Mouse (Mus musculus): ENCODE data around the gene Cldn13.
"Not testable (repeated sequence)": the region's sequence is repeated elsewhere in the genome, so short reads cannot be mapped to it uniquely, and the experiment has no call there.

Cldn13 gene

GRCm38 (mm10) chr5:134933686-134934085 lies 18.4 kb upstream of the Cldn13 start:
- not testable (repeated sequence) for DNase-seq (ENCODE audit: low spot score in 2 of 2)

GRCm38 (mm10) chr5:134933281-134933680 lies 18.0 kb upstream of the Cldn13 start:
- DNase-seq (ENCODE audit: low spot score in 2 of 2): no peak

DNA sequence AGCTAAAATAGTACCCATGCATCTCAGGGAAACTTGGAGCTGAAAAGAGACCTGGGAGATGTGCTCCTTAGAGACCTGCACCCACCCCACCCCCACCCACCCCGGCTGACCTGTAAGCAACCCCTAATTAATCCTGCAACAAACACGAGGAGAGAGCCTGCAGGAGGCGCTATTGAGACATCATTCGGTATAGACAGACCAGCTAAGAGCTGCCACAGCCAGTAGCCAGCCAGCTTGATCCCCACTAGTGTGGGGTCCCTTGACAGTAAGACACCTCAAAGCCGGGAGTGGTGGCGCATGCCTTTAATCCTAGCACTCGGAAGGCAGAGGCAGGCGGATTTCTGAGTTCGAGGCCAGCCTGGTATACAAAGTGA lies 17.6 kb upstream of the Cldn13 start:
- peak in 1 of 2 experiments; percentile 9 for DNase-seq (ENCODE audit: low spot score in 2 of 2)

DNA sequence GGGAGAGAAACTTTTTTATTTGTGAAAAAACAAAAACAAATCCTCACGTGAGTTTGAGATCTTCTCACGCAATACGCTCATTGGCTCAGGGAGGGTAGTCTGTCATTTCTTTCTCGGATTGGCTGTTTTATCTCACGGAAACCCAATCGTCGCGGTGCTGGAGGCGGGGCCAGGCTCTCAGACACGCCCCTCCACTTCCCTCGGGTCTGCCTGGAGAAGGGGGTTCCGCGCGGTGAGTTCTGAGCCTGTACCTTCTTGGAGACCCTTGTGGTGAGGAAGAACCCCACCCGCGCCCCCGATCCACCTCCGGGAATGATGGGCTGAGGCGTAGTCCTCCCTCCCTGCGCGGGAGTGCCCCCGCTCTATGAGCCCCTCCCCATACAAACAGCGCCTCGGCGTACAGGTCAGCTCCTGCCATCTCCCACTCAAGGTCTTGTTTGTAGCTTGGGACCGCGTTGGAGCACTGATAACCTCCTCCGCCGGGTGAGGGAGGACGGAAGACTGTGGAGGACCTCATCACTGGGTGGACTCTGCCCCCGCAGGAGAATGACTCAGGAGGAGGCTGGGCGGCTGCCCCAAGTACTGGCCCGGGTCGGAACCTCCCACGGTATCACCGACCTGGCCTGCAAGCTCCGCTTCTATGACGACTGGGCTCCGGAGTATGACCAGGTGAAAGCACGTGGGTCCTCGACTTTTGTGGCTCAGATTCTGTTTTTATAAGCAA lies 17.0 kb upstream of the Cldn13 start, which contains the start of gene Mettl27:
Gene Mettl27, plus strand, starts transcription at position 190 of the 724 bp plus-strand sequence.
- peak; percentile 73 to 74 for DNase-seq (ENCODE audit: low spot score in 2 of 2)

DNA sequence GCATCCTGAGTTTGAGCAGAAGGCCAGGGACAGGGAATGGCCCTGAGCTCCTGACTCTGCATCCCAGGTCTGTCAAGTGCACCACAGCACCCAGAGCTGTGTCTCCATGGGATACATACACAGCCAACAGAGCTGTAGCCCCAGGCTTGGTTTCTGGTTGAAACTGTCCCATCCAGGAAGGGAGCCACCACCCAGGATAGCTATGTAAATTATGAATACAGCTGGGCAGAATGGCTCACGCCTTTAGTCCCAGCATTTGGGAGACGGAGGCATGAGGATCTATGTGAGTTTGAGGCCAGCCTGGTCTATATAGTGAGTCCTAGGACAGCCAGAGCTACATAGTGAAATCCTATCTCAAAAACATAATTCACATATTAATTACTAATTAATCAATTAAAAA lies 14.7 kb upstream of the Cldn13 start:
- no peak for DNase-seq (ENCODE audit: low spot score in 2 of 2)

GRCm38 (mm10) chr5:134926726-134927125 lies 11.4 kb upstream of the Cldn13 start:
- DNase-seq (ENCODE audit: low spot score in 2 of 2): no peak

GRCm38 (mm10) chr5:134923141-134923540 lies 7.8 kb upstream of the Cldn13 start:
- no peak for DNase-seq (ENCODE audit: low spot score in 2 of 2)

DNA sequence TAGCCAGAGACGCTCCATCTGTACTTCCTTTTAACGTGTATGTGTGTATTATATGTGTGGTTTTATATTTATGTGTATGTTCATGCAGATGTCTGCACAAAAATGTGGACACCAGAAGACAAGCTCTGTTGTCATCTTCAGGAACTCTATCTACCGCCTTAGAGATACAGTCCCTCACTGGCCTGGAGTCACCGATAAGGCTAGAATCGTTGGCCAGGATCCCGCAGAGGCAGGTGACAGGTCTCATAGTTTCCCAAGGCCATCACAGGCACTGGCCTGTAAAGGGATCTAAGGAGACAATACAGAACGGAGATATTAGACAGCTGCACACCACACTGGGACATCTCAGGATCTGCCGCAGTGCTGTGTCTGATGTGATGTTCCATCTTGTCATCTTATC lies 5.8 kb upstream of the Cldn13 start:
- no peak for DNase-seq (ENCODE audit: low spot score in 2 of 2)

DNA sequence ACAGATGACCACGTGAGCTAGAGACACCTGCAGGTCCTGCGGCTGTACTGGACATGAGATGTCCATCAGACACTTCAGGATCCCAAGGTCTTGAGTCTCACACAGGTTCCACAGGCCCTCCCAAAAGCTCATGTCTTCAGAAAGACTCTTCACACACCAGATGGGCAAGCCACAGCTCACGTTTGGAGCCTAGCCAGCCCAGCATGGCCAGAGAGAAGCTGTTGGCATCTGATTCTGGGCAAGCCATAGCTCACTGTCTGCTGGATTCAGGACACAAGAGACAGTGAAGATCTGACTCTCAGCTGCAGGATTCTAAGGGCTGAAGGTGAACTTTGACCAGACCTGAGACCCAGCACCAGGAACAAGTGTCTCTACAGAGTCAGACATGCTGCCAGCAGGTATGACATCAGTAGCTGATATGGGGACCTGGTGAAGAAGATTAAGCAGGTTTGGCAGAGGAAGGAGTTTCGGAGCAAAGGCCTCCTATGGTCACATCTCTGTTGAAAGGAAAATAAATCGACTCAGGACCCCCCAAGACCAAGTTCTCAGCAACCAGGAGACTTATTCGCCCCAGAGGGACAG lies 4.9 kb upstream of the Cldn13 start:
- no peak for DNase-seq (ENCODE audit: low spot score in 2 of 2)

DNA sequence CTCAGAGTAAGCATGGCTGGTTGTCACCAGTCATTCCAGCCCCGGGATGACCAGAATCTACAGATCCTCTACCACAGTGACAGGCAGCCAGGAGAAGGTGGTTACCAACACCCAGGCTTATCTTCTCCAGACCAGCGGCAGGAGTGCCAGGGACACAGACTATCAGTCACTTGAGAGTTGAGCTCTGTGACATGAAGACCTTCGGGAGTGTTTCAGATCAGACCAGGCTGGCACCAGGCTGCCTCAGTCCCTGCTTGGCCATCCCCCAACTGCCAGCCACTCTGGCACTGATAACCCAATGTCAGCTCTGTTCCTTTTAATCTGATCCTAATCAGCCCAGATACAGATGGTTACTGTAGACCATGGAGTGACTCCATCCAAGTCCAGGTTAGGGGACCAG lies 3.8 kb upstream of the Cldn13 start:
- DNase-seq (ENCODE audit: low spot score in 2 of 2): no peak

- peak in 1 of 2 experiments; percentile 22 for DNase-seq (ENCODE audit: low spot score in 2 of 2)
These were observed 2.9 kb upstream of the Cldn13 start for GRCm38 (mm10) chr5:134918071-134918832.

GRCm38 (mm10) chr5:134914510-134914909 lies 816 bp downstream of the Cldn13 start:
- no peak for DNase-seq (ENCODE audit: low spot score in 2 of 2)

DNA sequence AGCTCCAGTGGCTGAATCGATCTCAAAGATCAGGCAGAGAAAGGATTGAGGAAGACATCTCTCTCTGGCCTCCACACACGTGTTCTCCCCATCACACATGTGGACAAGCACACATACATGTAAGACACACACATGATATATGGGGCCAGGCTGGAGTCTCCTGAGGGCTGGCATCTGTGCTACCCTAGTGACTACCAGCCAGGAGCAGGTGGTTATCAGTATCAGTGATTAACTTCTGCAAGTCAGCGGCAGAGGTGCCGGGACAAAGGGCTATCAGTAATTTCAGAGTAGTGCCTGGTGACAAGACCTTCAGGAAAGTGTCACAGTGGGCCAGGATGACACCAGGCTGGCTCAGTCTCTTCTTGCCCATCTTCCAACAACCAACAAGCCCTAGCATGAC lies 1.6 kb downstream of the Cldn13 start:
- no peak for DNase-seq (ENCODE audit: low spot score in 2 of 2)

- DNase-seq (ENCODE audit: low spot score in 2 of 2): no peak
These were observed 2.0 kb downstream of the Cldn13 start for GRCm38 (mm10) chr5:134913352-134913751.

GRCm38 (mm10) chr5:134911901-134912300 lies 3.4 kb downstream of the Cldn13 start:
- no peak for DNase-seq (ENCODE audit: low spot score in 2 of 2)

DNA sequence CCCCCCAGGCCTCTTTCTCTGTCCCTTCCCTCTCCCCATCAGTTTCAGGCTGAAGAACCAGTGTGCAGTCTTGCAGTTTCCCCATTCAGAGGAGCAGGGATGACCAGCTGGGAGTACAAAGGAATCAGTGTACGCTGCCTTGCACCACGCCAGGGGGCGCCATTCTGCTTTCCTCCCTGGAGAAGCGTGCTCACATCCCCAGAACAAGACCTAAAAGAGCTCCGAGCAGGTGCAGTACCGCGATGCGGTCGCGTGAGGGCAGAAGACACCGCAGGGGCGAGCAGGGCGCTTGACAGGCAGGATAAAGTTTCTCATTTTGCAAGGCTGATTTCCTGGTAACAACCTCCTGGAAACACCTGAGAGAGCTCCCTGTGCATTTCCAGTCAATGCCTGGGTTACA lies 8.2 kb downstream of the Cldn13 start:
- DNase-seq (ENCODE audit: low spot score in 2 of 2): peak; percentile 85 to 96

- no peak for DNase-seq (ENCODE audit: low spot score in 2 of 2)
These were observed 8.7 kb downstream of the Cldn13 start, which contains the start of gene Tmem270 for GRCm38 (mm10) chr5:134906633-134907032. Gene Tmem270, minus strand, starts transcription at chr5:134906733.

- DNase-seq (ENCODE audit: low spot score in 2 of 2): no peak
These were observed 13.7 kb downstream of the Cldn13 start for GRCm38 (mm10) chr5:134901644-134902027.

GRCm38 (mm10) chr5:134901012-134901643 lies 14.2 kb downstream of the Cldn13 start:
- DNase-seq (ENCODE audit: low spot score in 2 of 2): peak in 1 of 2 experiments; percentile 44

GRCm38 (mm10) chr5:134897596-134897995 lies 17.7 kb downstream of the Cldn13 start:
- no peak for DNase-seq (ENCODE audit: low spot score in 2 of 2)

GRCm38 (mm10) chr5:134896965-134897364 lies 18.4 kb downstream of the Cldn13 start:
- no peak for DNase-seq (ENCODE audit: low spot score in 2 of 2)

DNA sequence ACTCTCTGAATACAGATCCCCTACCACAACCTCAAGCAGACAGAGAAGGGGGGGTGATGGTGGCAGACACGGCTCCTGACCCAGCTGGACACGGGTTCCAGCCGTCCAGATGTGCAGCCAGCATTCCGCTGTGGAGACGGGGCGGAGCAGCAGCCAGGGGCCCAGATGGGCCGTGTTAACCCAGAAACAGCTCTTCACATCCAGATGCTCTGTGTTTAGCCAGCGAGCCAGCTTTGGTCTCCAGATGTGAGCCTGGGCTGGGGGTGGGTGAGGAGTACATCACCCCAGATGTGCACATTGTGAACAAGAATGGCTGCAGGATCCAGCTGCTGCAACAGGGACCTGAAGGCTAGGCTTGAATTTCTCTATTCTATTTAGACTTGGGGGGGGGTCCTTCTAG lies 20.0 kb downstream of the Cldn13 start:
- no peak for DNase-seq (ENCODE audit: low spot score in 2 of 2)
